Mouse (Mus musculus) hindbrain, embryonic 10.5 days (tissue): Measurements from ENCODE around the gene Dpy30. TPM values are rescaled to one million over a fixed set of nuclear protein-coding genes. Genes with fewer than 3 reads are reported as not detected.

Source experiments
- DNase-seq: peaks from one replicate; pipeline ENCODE4 v3.0.0-alpha.2; 2017; ENCODE audit warnings: low spot score
- H3K27ac ChIP-seq: fragments of 300-500 bp; sonication (generic); 2 replicates; pipeline ENCODE4 v1.5.1; 2016; ENCODE audit warnings: mild to moderate bottlenecking, moderate library complexity
- H3K27me3 ChIP-seq: fragments of 300-500 bp; sonication (generic); 2 replicates; pipeline ENCODE4 v1.6.1; 2016; ENCODE audit warnings: mild to moderate bottlenecking; ENCODE audit not compliant: poor library complexity, insufficient read depth, severe bottlenecking
- H3K36me3 ChIP-seq: fragments of 300-500 bp; sonication (generic); 2 replicates; pipeline ENCODE4 v1.6.1; 2016; ENCODE audit warnings: mild to moderate bottlenecking, moderate library complexity
- H3K4me1 ChIP-seq: fragments of 300-500 bp; sonication (generic); replicated peaks from 2 replicates; pipeline ENCODE4 v1.6.1; 2016; ENCODE audit warnings: mild to moderate bottlenecking
- H3K4me3 ChIP-seq: fragments of 300-500 bp; sonication (generic); 2 replicates; pipeline ENCODE4 v1.5.1; 2016; ENCODE audit warnings: mild to moderate bottlenecking, moderate library complexity
- H3K9me3 ChIP-seq: fragments of 300-500 bp; sonication (generic); 2 replicates; pipeline ENCODE4 v1.6.1; 2016; ENCODE audit warnings: mild to moderate bottlenecking, moderate library complexity
- WGBS: fragments of 180-500 bp; shearing (Covaris S2); methylation state at CpG from one replicate; pipeline ENCODE4 v1.1.7; 2016; 5-methylcytosine and 5-hydroxymethylcytosine counted together
- polyA plus RNA-seq: library from polyadenylated mRNA; unstranded; fragments of >200 nt; fragmentation: Nextera tagmentation; extraction: Ambion mirVana; gene quantifications from 2 replicates; pipeline ENCODE4 v1.2.1, GENCODE M21; 2016

The Dpy30 gene
- polyA plus RNA-seq, 1 experiment from 2014 or later: 266 TPM

DNA sequence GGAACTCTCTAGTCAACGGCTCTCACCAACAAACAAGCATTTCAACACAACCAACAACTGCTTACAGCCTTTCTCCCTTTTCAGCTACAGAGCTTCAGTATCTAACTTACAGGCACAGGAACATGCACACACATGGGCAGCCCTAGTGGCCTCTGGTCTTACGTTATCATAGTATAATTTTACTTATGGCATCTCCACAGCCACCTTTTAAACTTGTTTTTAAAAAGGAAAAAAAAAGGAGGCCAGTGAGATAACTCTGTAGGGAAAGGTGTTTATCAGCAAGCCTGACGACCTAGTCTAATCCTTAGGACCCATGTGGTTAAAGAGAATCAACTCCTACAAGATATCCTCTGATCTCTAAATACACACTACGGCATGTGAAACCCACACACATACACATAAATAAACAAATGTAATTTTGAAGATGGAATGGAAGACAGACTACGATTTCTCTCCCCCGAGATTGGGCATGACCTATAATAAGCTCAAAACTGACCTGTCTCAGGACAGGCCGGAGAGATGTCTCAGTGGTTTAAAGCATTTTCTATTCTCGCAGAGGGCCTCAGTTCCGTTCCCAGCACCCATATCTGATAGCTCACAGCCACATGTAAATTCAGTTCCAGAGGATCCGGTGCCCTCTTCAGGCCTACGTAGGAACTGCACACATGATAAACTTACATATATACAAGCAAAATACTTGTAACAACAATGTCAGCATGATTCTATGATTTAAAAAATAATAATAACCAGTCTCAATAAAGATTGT lies 56.1 kb downstream of the Dpy30 start:
- Histone ChIP-seq H3K27ac (no peak overlapping the region), H3K9me3 (0 out of 2 replicates have a peak, but pooled peaks cover 5% of the 10 kb centered on the region), H3K4me3 (no peak overlapping the region), H3K27me3 (no peaks in the 10 kb centered on the region), H3K36me3 (peaks cover 21% of the 10 kb centered on the region), H3K4me1 (peaks cover 26% of the 10 kb centered on the region)
- WGBS: 92% methylated on average over 11 of the region's 11 CpGs
- DNase-seq: no peak

DNA sequence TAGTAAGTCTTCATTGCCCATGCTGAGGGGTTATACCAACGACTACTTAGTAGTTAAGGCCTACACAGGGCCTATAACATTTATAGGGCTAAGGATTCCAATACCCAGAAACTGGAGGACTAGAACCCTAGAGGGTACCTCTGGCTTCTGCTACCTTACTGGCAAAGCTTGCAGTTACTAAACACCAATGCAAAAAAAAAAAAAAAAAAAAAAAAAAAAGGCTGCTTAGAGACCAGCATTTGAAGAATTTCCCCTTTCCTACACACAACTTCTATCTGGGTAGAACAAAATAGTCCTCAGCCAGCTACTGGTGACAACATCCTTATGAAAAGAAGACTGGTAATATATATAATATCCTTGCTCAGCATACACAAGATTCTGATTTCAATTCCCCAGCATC lies 58.1 kb downstream of the Dpy30 start:
- no peak overlapping the region for H3K4me3 ChIP-seq
- 0 out of 2 replicates have a peak, but pooled peaks cover 3% of the 10 kb centered on the region for H3K9me3 ChIP-seq
- peak overlapping the region; percentile 79; the same call in 1 of the 2 replicates for H3K27ac ChIP-seq
- DNase-seq: no peak
- H3K36me3 ChIP-seq: peaks cover 16% of the 10 kb centered on the region; the same call in 1 of the 2 replicates
- 66% methylated on average over 1 of the region's 1 CpGs for WGBS
- H3K4me1 ChIP-seq: peaks cover 24% of the 10 kb centered on the region
- H3K27me3 ChIP-seq: no peaks in the 10 kb centered on the region

DNA sequence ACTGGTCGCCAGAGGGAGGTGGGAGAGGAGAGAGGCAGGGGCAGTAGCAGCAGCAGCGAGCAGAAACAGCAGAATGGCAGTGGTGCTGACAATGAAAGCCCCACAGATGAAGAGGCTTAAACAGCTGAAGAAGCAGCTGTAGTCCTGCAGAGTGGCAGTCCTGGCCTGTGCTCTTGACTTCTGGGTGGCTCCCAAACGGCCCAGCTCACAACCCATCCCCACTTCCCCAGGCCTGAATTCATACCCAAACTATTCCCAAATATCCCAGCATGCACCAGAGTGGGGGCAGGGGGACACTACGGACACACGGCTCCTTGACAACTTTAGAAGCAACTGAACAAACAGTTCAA lies 58.6 kb downstream of the Dpy30 start:
- Histone ChIP-seq H3K27ac (peak overlapping the region; percentile 79), H3K4me1 (peaks cover 24% of the 10 kb centered on the region), H3K4me3 (no peak overlapping the region; the same call in 1 of the 2 replicates), H3K9me3 (0 out of 2 replicates have a peak, but pooled peaks cover 3% of the 10 kb centered on the region), H3K36me3 (peaks cover 16% of the 10 kb centered on the region; the same call in 1 of the 2 replicates), H3K27me3 (no peaks in the 10 kb centered on the region)
- DNase-seq: no peak
- WGBS: 26% methylated on average over 5 of the region's 5 CpGs

GRCm38 (mm10) chr17:74264333-74265155 lies 59.2 kb downstream of the Dpy30 start:
- Histone ChIP-seq H3K4me1 (peaks cover 24% of the 10 kb centered on the region), H3K9me3 (0 out of 2 replicates have a peak, but pooled peaks cover 3% of the 10 kb centered on the region), H3K27me3 (no peaks in the 10 kb centered on the region), H3K4me3 (no peak overlapping the region; the same call in 1 of the 2 replicates), H3K36me3 (peaks cover 14% of the 10 kb centered on the region; the same call in 1 of the 2 replicates), H3K27ac (peak overlapping the region; percentile 79)
- WGBS: 63% methylated on average over 3 of the region's 3 CpGs
- no peak for DNase-seq

- Histone ChIP-seq H3K36me3 (peaks cover 13% of the 10 kb centered on the region), H3K4me1 (peaks cover 24% of the 10 kb centered on the region), H3K4me3 (no peak overlapping the region), H3K27me3 (no peaks in the 10 kb centered on the region), H3K27ac (no peak overlapping the region), H3K9me3 (no peaks in the 10 kb centered on the region)
- 92% methylated on average over 3 of the region's 3 CpGs for WGBS
- DNase-seq: no peak
Observed at GRCm38 (mm10) chr17:74262415-74262814, 61.3 kb downstream of the Dpy30 start.

Other genes starting within 250 kb of the Dpy30 start
- 76.8 and 86.9 TPM in 2 replicates for gene Memo1, start 28.4 kb downstream of the Dpy30 start, polyA plus RNA-seq
- 16.4 and 16.8 TPM in 2 replicates for gene Spast, start 15.0 kb upstream of the Dpy30 start, polyA plus RNA-seq
- gene Slc30a6, start 71.7 kb upstream of the Dpy30 start, polyA plus RNA-seq: 28.4 and 33.8 TPM in 2 replicates
- gene Nlrc4, start 135.2 kb upstream of the Dpy30 start, polyA plus RNA-seq: 0.11 and 0.14 TPM in 2 replicates
- gene Yipf4, start 165.5 kb upstream of the Dpy30 start, polyA plus RNA-seq: 35.5 and 37.2 TPM in 2 replicates
- gene Birc6, start 204.4 kb upstream of the Dpy30 start, polyA plus RNA-seq: 78.8 and 80.4 TPM in 2 replicates